Mouse (Mus musculus): ENCODE data around the gene Ttll5.

The Ttll5 gene

DNA sequence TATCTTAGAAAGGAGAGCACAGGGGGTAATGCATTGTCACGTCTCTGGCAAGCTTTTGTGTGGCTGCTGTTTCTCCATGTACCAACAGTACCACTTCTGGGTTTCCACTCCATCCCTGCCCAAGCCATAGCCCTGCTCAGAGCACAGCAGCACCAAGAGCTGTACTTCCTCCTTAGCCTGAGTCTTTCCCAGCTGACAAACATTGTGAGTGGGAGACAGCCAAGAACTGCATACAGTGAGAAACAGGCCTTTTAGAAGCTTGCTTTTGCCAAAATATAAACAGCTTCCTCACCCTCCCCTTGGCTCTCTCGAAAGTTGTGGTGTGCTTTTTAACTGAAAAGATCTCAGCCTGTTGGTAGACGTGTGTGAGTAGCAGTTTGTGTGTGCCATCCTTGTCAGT, 182.9 kb downstream of the Ttll5 start:
- no peak for DNase-seq (ENCODE audit: low read depth, low spot score)

GRCm38 (mm10) chr12:86010656-86011055, 186.2 kb downstream of the Ttll5 start:
- no peak for DNase-seq (ENCODE audit: low read depth, low spot score)

DNA sequence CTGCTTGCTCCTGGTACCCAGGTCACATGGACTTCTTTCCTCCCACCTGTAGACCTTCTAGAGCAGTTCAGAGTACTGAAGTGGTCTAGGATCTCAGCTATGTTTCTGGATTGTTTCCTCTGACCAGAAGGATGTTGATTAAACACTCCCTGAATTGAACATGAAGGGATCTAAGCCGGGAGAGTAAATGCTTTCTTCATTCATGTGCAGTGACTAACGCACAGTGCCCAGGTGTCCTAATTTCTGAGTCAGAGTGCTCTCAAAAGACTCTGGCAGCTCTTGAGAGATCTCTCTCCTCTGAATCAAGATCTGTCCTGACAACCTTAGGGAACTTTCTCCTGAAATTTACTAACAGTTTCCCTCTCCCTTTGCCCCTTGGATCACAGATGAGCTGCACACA, 187.7 kb downstream of the Ttll5 start:
- DNase-seq (ENCODE audit: low read depth, low spot score) = no peak

- DNase-seq (ENCODE audit: low read depth, low spot score) = no peak
These were observed 189.7 kb downstream of the Ttll5 start for GRCm38 (mm10) chr12:86014174-86014573.

- DNase-seq (ENCODE audit: low read depth, low spot score) = no peak
These were observed 190.2 kb downstream of the Ttll5 start for GRCm38 (mm10) chr12:86014621-86015020.

- no peak for DNase-seq (ENCODE audit: low read depth, low spot score)
These were observed 190.7 kb downstream of the Ttll5 start for GRCm38 (mm10) chr12:86015114-86015513.

- no peak for DNase-seq (ENCODE audit: low read depth, low spot score)
These were observed 192.9 kb downstream of the Ttll5 start for GRCm38 (mm10) chr12:86017360-86017759.

- no peak for DNase-seq (ENCODE audit: low read depth, low spot score)
These were observed 197.1 kb downstream of the Ttll5 start for GRCm38 (mm10) chr12:86021583-86021982.

DNA sequence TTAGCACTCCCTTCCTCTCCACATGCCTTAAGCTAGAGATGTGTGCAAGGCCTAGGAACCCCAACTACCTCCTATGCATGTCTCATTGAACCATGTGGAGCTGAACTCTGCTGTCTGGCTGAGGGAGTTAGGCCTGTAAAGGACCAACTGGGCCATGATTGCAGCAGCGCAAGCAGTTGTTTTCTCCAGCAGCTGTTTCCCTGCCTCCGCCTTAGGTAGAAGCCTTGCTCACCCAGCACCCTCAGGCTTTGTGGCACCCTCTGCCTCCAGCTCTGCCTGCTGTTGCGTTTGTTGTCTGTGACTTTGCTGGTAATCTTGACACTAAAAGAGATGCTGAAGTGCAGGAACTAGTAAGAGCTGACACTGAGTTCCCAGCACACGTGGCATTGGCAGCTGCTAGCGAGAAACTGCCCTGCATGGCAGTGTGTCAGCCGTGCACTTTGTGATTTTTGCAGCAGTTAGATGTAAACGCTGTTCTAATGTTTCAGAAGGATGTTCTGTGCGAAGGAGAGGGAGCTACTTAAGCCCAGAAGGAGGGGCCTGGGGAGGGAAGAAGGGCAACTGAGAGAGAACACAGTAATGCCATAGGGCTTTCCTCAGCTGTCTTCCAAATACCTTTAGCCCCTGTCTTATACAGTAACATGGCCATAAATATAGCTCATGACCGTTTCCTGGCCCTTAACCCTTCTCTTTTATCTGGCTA, 198.0 kb downstream of the Ttll5 start:
- DNase-seq (ENCODE audit: low read depth, low spot score) = no peak

DNA sequence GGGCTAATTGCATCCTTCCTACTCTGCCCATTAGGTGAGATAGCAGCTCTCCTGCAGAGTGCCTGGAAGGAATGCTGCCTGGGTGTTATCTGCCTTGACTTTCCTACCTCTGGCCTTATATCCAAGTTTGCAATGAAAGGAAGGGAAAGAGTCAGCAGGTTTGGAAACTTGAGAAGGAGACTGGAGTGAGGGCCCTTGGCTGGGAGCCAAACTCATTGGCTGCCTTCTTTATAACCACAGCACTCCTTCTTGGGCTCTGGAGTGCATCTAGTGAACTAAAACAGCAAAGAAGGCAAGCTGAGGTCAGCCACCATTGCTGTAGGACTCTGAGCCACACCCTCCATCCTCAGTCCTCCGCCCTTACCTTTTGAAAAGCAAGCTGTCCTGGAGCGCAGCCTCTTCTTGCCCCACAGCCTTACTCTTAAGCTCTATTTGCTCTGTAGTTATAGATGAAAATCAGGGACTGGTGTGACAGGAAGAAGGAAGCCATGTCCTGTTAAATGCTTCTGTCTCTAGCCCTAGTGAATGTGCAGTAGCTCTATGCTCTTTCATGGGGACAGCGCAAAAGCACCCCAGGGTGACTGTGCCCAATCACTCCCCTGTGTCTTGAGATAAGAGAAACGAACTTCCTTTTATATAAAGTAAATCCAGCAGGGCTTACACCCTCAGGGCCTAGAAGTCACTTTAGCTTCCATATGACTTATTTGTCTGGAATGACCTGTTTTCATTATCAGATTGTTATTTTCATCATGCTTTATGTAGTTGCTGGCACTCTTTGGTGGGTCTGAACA, 198.8 kb downstream of the Ttll5 start:
- no peak for DNase-seq (ENCODE audit: low read depth, low spot score)

- DNase-seq (ENCODE audit: low read depth, low spot score) = peak; percentile 39
These were observed 200.0 kb downstream of the Ttll5 start for GRCm38 (mm10) chr12:86024426-86024825.

DNA sequence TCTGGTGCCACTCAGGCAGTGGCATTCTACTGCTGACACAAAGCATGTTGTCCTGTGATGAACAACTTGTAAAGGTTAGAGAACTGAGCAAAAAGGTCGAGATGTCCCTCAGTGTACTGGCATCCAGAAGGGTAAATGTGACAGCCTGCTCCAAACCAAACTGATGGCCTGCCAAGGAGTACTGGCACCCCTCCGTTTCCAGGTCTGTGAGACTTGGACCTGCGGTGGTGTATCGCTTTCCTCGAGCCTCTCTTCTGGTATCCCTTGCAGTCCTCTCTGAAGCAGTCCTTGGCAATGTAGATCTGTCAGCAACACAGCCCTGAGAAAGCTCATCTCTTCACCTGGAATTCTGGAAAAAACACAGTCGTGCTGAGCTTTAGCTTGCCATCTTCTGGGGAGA, 201.0 kb downstream of the Ttll5 start:
- no peak for DNase-seq (ENCODE audit: low read depth, low spot score)

DNA sequence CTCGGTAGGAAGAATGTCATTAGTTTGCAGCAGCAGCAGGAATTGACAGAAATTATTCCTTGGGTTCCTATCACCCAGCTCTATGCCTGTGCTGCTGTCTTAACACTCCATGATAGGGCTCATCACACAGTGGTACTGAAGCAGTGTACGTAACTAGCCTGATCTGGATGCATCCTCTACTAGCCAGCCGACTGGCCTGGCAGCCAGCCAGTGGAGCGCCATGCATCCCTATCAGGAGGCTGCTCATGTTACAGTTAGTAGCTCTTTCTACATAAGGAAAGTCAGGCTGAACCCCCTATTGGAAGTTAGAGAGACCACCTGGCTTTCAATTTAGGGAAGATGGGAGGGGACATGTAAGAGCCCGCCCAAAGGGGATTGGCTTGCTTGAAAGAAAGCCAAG, 202.5 kb downstream of the Ttll5 start:
- DNase-seq (ENCODE audit: low read depth, low spot score) = no peak

DNA sequence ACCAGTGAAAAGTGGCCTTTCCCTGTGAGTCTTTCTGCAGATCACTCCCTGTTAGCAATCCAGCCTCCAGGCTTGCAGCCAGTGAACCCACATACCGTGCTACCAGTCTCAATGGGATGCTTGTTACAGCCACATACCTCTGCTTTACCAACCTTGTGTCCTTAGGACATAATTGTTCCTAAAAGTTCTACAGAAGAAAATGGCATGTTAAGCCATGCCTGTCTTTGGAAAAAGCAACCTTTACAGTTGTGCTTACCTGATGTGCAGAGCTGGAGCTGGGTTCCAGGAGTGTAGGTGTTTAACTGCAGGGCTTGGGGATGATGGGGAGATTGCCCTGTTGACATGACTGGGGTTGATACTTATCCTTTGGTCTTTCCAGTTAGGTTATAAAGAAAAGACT, 203.3 kb downstream of the Ttll5 start:
- no peak for DNase-seq (ENCODE audit: low read depth, low spot score)

- no peak for DNase-seq (ENCODE audit: low read depth, low spot score)
These were observed 206.5 kb downstream of the Ttll5 start for GRCm38 (mm10) chr12:86030932-86031331.

- no peak for DNase-seq (ENCODE audit: low read depth, low spot score)
These were observed 211.1 kb downstream of the Ttll5 start for GRCm38 (mm10) chr12:86035586-86035985.

DNA sequence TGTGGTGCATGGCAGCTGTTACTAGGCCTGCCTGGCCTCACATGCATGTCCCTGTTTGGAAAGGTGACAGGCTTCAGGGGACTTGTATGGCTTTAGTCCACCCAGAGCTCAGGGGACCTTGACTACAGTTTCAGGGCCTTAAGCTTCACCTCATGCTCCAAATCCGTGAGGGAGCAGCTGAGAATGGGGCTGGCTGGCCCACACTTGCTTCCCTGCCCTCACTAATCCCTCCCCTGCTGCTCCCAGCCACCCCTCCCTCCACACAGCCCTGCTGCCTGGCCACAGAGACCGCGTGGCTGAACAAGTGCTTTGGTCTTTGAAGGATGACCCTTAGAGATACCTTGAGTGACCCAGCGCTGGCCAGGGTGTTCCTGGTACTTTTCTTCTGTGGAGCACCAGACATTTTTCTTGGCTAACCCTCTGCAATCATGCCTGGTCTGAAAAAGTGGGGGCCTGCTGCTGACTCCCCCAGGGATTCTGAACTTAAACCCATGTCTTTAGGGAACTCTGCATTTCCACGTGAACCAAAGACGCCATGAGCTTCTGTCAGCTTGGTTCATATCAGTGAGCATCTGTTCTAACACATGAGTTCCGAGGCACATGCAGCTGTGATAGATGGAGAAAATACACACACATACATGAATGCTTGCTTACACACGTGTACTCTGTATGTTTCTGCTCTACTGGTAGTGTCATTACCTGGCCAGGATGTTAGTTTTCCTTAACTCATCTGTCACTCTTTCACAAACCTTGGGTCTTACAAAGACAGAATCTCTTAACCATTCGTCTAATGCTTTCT, 212.1 kb downstream of the Ttll5 start:
- DNase-seq (ENCODE audit: low read depth, low spot score) = no peak

- no peak for DNase-seq (ENCODE audit: low read depth, low spot score)
These were observed 212.9 kb downstream of the Ttll5 start for GRCm38 (mm10) chr12:86037235-86037921.

- no peak for DNase-seq (ENCODE audit: low read depth, low spot score)
These were observed 214.6 kb downstream of the Ttll5 start for GRCm38 (mm10) chr12:86039078-86039477.

DNA sequence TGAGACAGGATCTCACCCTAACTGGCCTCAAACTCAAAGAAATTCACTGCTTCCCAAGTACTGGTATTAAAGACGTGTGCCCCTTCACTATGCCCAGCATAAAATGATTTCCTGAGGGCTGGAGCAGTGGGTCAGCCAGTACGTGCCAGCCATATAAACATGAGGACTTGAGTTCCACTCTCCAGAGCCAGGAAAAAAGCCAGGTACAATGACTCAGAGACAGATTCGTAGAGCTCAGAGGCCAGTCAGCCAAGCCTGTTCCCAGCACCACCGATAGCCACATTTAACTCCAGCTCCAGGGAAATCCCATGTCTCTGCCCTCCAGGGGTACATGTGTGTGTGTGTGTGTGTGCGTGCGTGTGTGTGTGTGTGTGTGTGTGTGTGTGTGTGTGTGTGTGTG, 215.3 kb downstream of the Ttll5 start:
- no peak for DNase-seq (ENCODE audit: low read depth, low spot score)

- DNase-seq (ENCODE audit: low read depth, low spot score) = peak; percentile 69
These were observed 221.7 kb downstream of the Ttll5 start for GRCm38 (mm10) chr12:86046141-86046540.

GRCm38 (mm10) chr12:86046776-86047175, 222.3 kb downstream of the Ttll5 start:
- DNase-seq (ENCODE audit: low read depth, low spot score) = peak; percentile 14
